Mouse (Mus musculus) ES-E14 (cell line): ENCODE data around the gene Dpm1.

ENCODE experiments used
- CHD2 ChIP-seq: IDR thresholded peaks from 2 replicates; pipeline ENCODE4 v1.6.1; 2014; ENCODE audit warnings: mild to moderate bottlenecking, low read depth, low read length, inconsistent platforms
- ZNF384 ChIP-seq: IDR thresholded peaks from 2 replicates; pipeline ENCODE4 v1.6.1; 2012; ENCODE audit warnings: low read depth, low read length, inconsistent platforms

- TF ChIP-seq ZNF384: no peak
- TF ChIP-seq CHD2: no peak
Measured at GRCm38 (mm10) chr2:168198421-168198820, 32.0 kb downstream of the Dpm1 start.
